Mouse (Mus musculus): Measurements from ENCODE around the gene Pim3. TPM values are rescaled to one million over a fixed set of nuclear protein-coding genes. Genes with fewer than 3 reads are reported as not detected.

Pim3 gene
- polyA plus RNA-seq (2012) = not detected in 2 replicates

GRCm38 (mm10) chr15:88861772-88862622, at the start of gene Pim3:
Gene Pim3, plus strand, starts transcription at chr15:88862186.
- no peak for TF ChIP-seq GATA1 (IDR thresholded peaks at IDR 0.05; ENCODE audit: low read length)

- TF ChIP-seq GATA1 (IDR thresholded peaks at IDR 0.05; ENCODE audit: low read length) = no peak
These were observed 48.7 kb upstream of the Pim3 start for GRCm38 (mm10) chr15:88813262-88813661.

GRCm38 (mm10) chr15:88814411-88815047, 47.5 kb upstream of the Pim3 start:
- no peak for TF ChIP-seq GATA1 (IDR thresholded peaks at IDR 0.05; ENCODE audit: low read length)

GRCm38 (mm10) chr15:88815196-88815700, 46.7 kb upstream of the Pim3 start:
- no peak for TF ChIP-seq GATA1 (IDR thresholded peaks at IDR 0.05; ENCODE audit: low read length)

- TF ChIP-seq GATA1 (IDR thresholded peaks at IDR 0.05; ENCODE audit: low read length) = no peak
These were observed 42.7 kb upstream of the Pim3 start, which contains the start of the genes Alg12 and Creld2 for GRCm38 (mm10) chr15:88819026-88819905. Gene Alg12, minus strand, starts transcription at chr15:88819318. Gene Creld2, plus strand, starts transcription at chr15:88819646.

GRCm38 (mm10) chr15:88819906-88820303, 42.1 kb upstream of the Pim3 start:
- TF ChIP-seq GATA1 (IDR thresholded peaks at IDR 0.05; ENCODE audit: low read length) = no peak

- no peak for TF ChIP-seq GATA1 (IDR thresholded peaks at IDR 0.05; ENCODE audit: low read length)
These were observed 40.6 kb upstream of the Pim3 start for GRCm38 (mm10) chr15:88821403-88821802.

- no peak for TF ChIP-seq GATA1 (IDR thresholded peaks at IDR 0.05; ENCODE audit: low read length)
These were observed 39.5 kb upstream of the Pim3 start for GRCm38 (mm10) chr15:88822513-88822912.

GRCm38 (mm10) chr15:88823376-88823775, 38.6 kb upstream of the Pim3 start:
- no peak for TF ChIP-seq GATA1 (IDR thresholded peaks at IDR 0.05; ENCODE audit: low read length)

GRCm38 (mm10) chr15:88827466-88827865, 34.5 kb upstream of the Pim3 start:
- no peak for TF ChIP-seq GATA1 (IDR thresholded peaks at IDR 0.05; ENCODE audit: low read length)

GRCm38 (mm10) chr15:88827991-88828799, 33.8 kb upstream of the Pim3 start:
- TF ChIP-seq GATA1 (IDR thresholded peaks at IDR 0.05; ENCODE audit: low read length) = no peak

- TF ChIP-seq GATA1 (IDR thresholded peaks at IDR 0.05; ENCODE audit: low read length) = no peak
These were observed 32.9 kb upstream of the Pim3 start for GRCm38 (mm10) chr15:88828800-88829705.

GRCm38 (mm10) chr15:88829791-88830440, 32.1 kb upstream of the Pim3 start:
- no peak for TF ChIP-seq GATA1 (IDR thresholded peaks at IDR 0.05; ENCODE audit: low read length)

Measured in G1E-ER4 (cell line).